Mouse (Mus musculus) megakaryocyte, embryonic 14.5 days (primary cell): ENCODE results near the gene Hecw2. TPM values are rescaled to one million over a fixed set of nuclear protein-coding genes. Genes with fewer than 3 reads are reported as not detected.
A peak's percentile ranks its signal among the peaks of the same experiment; 100 is the strongest.

Experiments
- H3K27me3 ChIP-seq: replicated peaks from 2 replicates; pipeline ENCODE3; 2012; ENCODE audit warnings: inconsistent platforms
- H3K36me3 ChIP-seq: replicated peaks from 2 replicates; pipeline ENCODE3; 2012; ENCODE audit warnings: low read length, inconsistent platforms, mixed read lengths
- H3K4me1 ChIP-seq: 2 replicates; pipeline ENCODE4 v1.6.1; 2012; ENCODE audit warnings: inconsistent platforms
- H3K4me3 ChIP-seq: replicated peaks from 2 replicates; pipeline ENCODE3; 2012; ENCODE audit warnings: moderate library complexity, mild to moderate bottlenecking, inconsistent platforms
- H3K9me3 ChIP-seq: 2 replicates; pipeline ENCODE4 v1.6.1; 2012; ENCODE audit warnings: inconsistent platforms
- FLI1 ChIP-seq: IDR thresholded peaks from 2 replicates; pipeline ENCODE4 v1.6.1; 2012; ENCODE audit warnings: low read length, inconsistent platforms, mixed read lengths
- GATA1 ChIP-seq: IDR thresholded peaks from 3 replicates; pipeline ENCODE4 v1.6.1; 2012; ENCODE audit warnings: mixed read lengths, low read length, inconsistent platforms, borderline replicate concordance
- polyA plus RNA-seq: library from polyadenylated mRNA; stranded (reverse); fragments of >175 nt; gene quantifications from 2 replicates; pipeline ENCODE4 v1.2.3, GENCODE M21; 2012; ENCODE audit warnings: low replicate concordance; ENCODE audit not compliant: insufficient read depth

The Hecw2 gene
- polyA plus RNA-seq, 1 experiment: not detected

GRCm38 (mm10) chr1:53845854-53846253, 349.1 kb downstream of the Hecw2 start:
- no peaks in the 10 kb centered on the region for H3K36me3 ChIP-seq
- TF ChIP-seq FLI1 (no peak), GATA1 (no peak)
- H3K27me3 ChIP-seq: no peaks in the 10 kb centered on the region
- H3K4me3 ChIP-seq: no peak overlapping the region
- no peaks in the 10 kb centered on the region for H3K9me3 ChIP-seq
- H3K4me1 ChIP-seq: peaks cover 38% of the 10 kb centered on the region

- Histone ChIP-seq H3K4me3 (no peak overlapping the region), H3K36me3 (no peaks in the 10 kb centered on the region), H3K4me1 (peaks cover 30% of the 10 kb centered on the region), H3K27me3 (no peaks in the 10 kb centered on the region), H3K9me3 (no peaks in the 10 kb centered on the region)
- TF ChIP-seq GATA1 (no peak), FLI1 (no peak)
These were observed 349.9 kb downstream of the Hecw2 start for GRCm38 (mm10) chr1:53844914-53845612.

GRCm38 (mm10) chr1:53844122-53844913, 350.6 kb downstream of the Hecw2 start:
- no peaks in the 10 kb centered on the region for H3K36me3 ChIP-seq
- TF ChIP-seq FLI1 (no peak), GATA1 (no peak)
- H3K4me3 ChIP-seq: no peak overlapping the region
- H3K4me1 ChIP-seq: peaks cover 27% of the 10 kb centered on the region
- H3K27me3 ChIP-seq: no peaks in the 10 kb centered on the region
- H3K9me3 ChIP-seq: no peaks in the 10 kb centered on the region

- no peak overlapping the region for H3K4me3 ChIP-seq
- no peaks in the 10 kb centered on the region for H3K36me3 ChIP-seq
- H3K9me3 ChIP-seq: no peaks in the 10 kb centered on the region
- TF ChIP-seq GATA1 (no peak), FLI1 (no peak)
- no peaks in the 10 kb centered on the region for H3K27me3 ChIP-seq
- peaks cover 34% of the 10 kb centered on the region for H3K4me1 ChIP-seq
These were observed 351.9 kb downstream of the Hecw2 start for GRCm38 (mm10) chr1:53843051-53843450.

GRCm38 (mm10) chr1:53841080-53841479, 353.9 kb downstream of the Hecw2 start:
- Histone ChIP-seq H3K4me1 (peaks cover 38% of the 10 kb centered on the region), H3K4me3 (no peak overlapping the region), H3K36me3 (no peaks in the 10 kb centered on the region), H3K9me3 (no peaks in the 10 kb centered on the region), H3K27me3 (no peaks in the 10 kb centered on the region)
- no peak for TF ChIP-seq FLI1
- TF ChIP-seq GATA1: no peak

GRCm38 (mm10) chr1:53839392-53839791, 355.6 kb downstream of the Hecw2 start:
- Histone ChIP-seq H3K4me3 (no peak overlapping the region), H3K27me3 (no peaks in the 10 kb centered on the region), H3K36me3 (no peaks in the 10 kb centered on the region), H3K4me1 (peaks cover 26% of the 10 kb centered on the region), H3K9me3 (no peaks in the 10 kb centered on the region)
- TF ChIP-seq FLI1 (no peak), GATA1 (no peak)

GRCm38 (mm10) chr1:53838182-53838859, 356.6 kb downstream of the Hecw2 start:
- Histone ChIP-seq H3K36me3 (no peaks in the 10 kb centered on the region), H3K4me1 (peaks cover 26% of the 10 kb centered on the region), H3K4me3 (peak overlapping the region; percentile 78), H3K27me3 (no peaks in the 10 kb centered on the region), H3K9me3 (no peaks in the 10 kb centered on the region)
- TF ChIP-seq GATA1: no peak

- H3K4me3 ChIP-seq: no peak overlapping the region
- TF ChIP-seq GATA1 (no peak), FLI1 (no peak)
These were observed 364.7 kb downstream of the Hecw2 start for GRCm38 (mm10) chr1:53830286-53830685.

GRCm38 (mm10) chr1:53829089-53829488, 365.9 kb downstream of the Hecw2 start:
- no peaks in the 10 kb centered on the region for H3K27me3 ChIP-seq
- peaks cover 10% of the 10 kb centered on the region for H3K4me1 ChIP-seq
- TF ChIP-seq GATA1: no peak
- TF ChIP-seq FLI1: no peak
- no peaks in the 10 kb centered on the region for H3K9me3 ChIP-seq
- H3K4me3 ChIP-seq: no peak overlapping the region
- H3K36me3 ChIP-seq: no peaks in the 10 kb centered on the region

More at GRCm38 (mm10) chr1:53830286-53830685, 364.7 kb downstream of the Hecw2 start:
- no peaks in the 10 kb centered on the region for H3K36me3 ChIP-seq
- no peaks in the 10 kb centered on the region for H3K9me3 ChIP-seq
- H3K4me1 ChIP-seq: no peaks in the 10 kb centered on the region; the same call in 1 of the 2 replicates
- no peaks in the 10 kb centered on the region for H3K27me3 ChIP-seq
